Mouse (Mus musculus) MEL (cell line): ENCODE data around the gene Gm3448.
"Not testable (repeated sequence)": the region's sequence is repeated elsewhere in the genome, so short reads cannot be mapped to it uniquely, and the experiment has no call there.

Experiments
- CHD2 ChIP-seq: IDR thresholded peaks from 2 replicates; pipeline ENCODE4 v1.6.1; 2011; ENCODE audit warnings: low read length, improper control_type of control experiment
- CTCF ChIP-seq, 3 experiments: IDR thresholded peaks in 2 of 3; conservative IDR thresholded peaks in 1 of 3; 2 replicates each; pipeline ENCODE4 v1.5.1; 2011 to 2012; ENCODE audit warnings: low read length in 3 of 3, low read depth in 2 of 3, mild to moderate bottlenecking in 2 of 3, improper control_type of control experiment in 1 of 3, inconsistent platforms in 1 of 3, mixed read lengths in 1 of 3, moderate library complexity in 1 of 3; ENCODE audit not compliant: control insufficient read depth in 1 of 3, insufficient read depth in 1 of 3, poor library complexity in 1 of 3, severe bottlenecking in 1 of 3
- MXI1 ChIP-seq: IDR thresholded peaks from 2 replicates; pipeline ENCODE4 v1.6.1; 2011; ENCODE audit warnings: mild to moderate bottlenecking, low read depth, low read length, improper control_type of control experiment
- MYB ChIP-seq: IDR thresholded peaks from 2 replicates; pipeline ENCODE4 v1.6.1; 2011; ENCODE audit warnings: mild to moderate bottlenecking, low read depth, low read length, improper control_type of control experiment
- USF1 ChIP-seq: IDR thresholded peaks from 2 replicates; pipeline ENCODE4 v1.6.1; 2014; ENCODE audit warnings: low read depth, mild to moderate bottlenecking, inconsistent platforms, low read length, improper control_type of control experiment, moderate library complexity

DNA sequence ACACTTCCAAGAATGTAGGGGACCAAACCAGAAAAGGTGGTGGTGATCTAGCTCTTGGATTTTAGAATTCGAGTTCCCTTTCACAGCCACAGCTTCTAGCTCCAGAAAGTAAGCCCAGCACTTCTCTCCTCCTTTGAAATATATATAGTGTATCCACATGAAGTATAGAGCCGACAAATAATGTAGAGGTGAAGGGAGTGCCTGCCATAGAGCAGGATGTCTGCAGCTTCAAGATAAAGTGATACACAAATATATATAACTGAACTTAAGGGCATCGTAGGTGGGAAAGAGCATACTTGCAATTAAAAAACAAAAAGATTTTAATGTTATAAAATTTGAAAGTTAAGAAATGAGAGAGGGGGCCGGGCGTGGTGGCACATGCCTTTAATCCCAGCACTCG is 15.8 kb downstream of the Gm3448 start:
- TF ChIP-seq CHD2; USF1; CTCF (IDR thresholded peaks at IDR 0.05 in 2 of 3, conservative IDR thresholded peaks at IDR 0.05 in 1 of 3; ENCODE audit: control insufficient read depth in 1 of 3, insufficient read depth in 1 of 3, low read depth in 2 of 3, low read length in 3 of 3, poor library complexity in 1 of 3, severe bottlenecking in 1 of 3); MXI1; MYB: not testable (repeated sequence)
